Mouse (Mus musculus) embryonic facial prominence, embryonic 12.5 days (tissue): ENCODE measurements around the gene As3mt. TPM values are rescaled to one million over a fixed set of nuclear protein-coding genes. Genes with fewer than 3 reads are reported as not detected.

Source experiments
- polyA plus RNA-seq: library from polyadenylated mRNA; unstranded; fragments of >200 nt; fragmentation: Nextera tagmentation; extraction: Ambion mirVana; gene quantifications from 2 replicates; pipeline ENCODE4 v1.2.1, GENCODE M21; 2016

Gene As3mt
- polyA plus RNA-seq, 1 experiment from 2014 or later, result 28.5 TPM

Other genes with a start within 250 kb of the As3mt start
- gene Trim8, start 205.8 kb upstream of the As3mt start, polyA plus RNA-seq, result 22.4 and 23.5 TPM in 2 replicates
- 191 TPM in 2 replicates for gene Arl3, start 134.3 kb upstream of the As3mt start, polyA plus RNA-seq
- 23.4 and 23.6 TPM in 2 replicates for gene Sfxn2, start 134.1 kb upstream of the As3mt start, polyA plus RNA-seq
- gene Wbp1l, start 108.4 kb upstream of the As3mt start, polyA plus RNA-seq, result 52.5 and 54.1 TPM in 2 replicates
- gene Cyp17a1, start 34.3 kb upstream of the As3mt start, polyA plus RNA-seq, result 0.26 TPM in 1 of 2 replicates, not detected in the other
- 16.1 TPM in 2 replicates for gene Borcs7, start 17.6 kb upstream of the As3mt start, polyA plus RNA-seq
- 4.9 and 5.4 TPM in 2 replicates for gene Cnnm2, start 54.1 kb downstream of the As3mt start, polyA plus RNA-seq